Mouse (Mus musculus) urinary bladder, postnatal 36 days (tissue): ENCODE results near the gene Apopt1.
A peak's percentile ranks its signal among the peaks of the same experiment; 100 is the strongest.

Experiments
- DNase-seq, 2 experiments: peaks; one replicate each; pipeline ENCODE4 v3.0.0; 2022; ENCODE audit warnings: low spot score in 2 of 2, mixed read lengths in 1 of 2

The Apopt1 gene

GRCm38 (mm10) chr12:111770651-111771050 is 57.6 kb downstream of the Apopt1 start:
- DNase-seq = no peak

GRCm38 (mm10) chr12:111774156-111774555 is 61.1 kb downstream of the Apopt1 start:
- DNase-seq = no peak

- no peak for DNase-seq
Observed at GRCm38 (mm10) chr12:111774845-111775244, 61.8 kb downstream of the Apopt1 start.

- DNase-seq = no peak
Observed at GRCm38 (mm10) chr12:111777919-111778318, 64.9 kb downstream of the Apopt1 start.

- DNase-seq = no peak
Observed at GRCm38 (mm10) chr12:111779544-111779943, 66.5 kb downstream of the Apopt1 start.

- DNase-seq = no peak
Observed at GRCm38 (mm10) chr12:111785174-111785573, 72.1 kb downstream of the Apopt1 start.

- no peak for DNase-seq
Observed at GRCm38 (mm10) chr12:111787015-111787414, 74.0 kb downstream of the Apopt1 start.

- DNase-seq = no peak
Observed at GRCm38 (mm10) chr12:111790090-111790489, 77.0 kb downstream of the Apopt1 start.

GRCm38 (mm10) chr12:111790631-111791030 is 77.6 kb downstream of the Apopt1 start:
- DNase-seq = no peak

- DNase-seq = no peak
Observed at GRCm38 (mm10) chr12:111791474-111792104, 78.5 kb downstream of the Apopt1 start.

- peak in 1 of 2 experiments; percentile 55 for DNase-seq
Observed at GRCm38 (mm10) chr12:111794102-111794501, 81.0 kb downstream of the Apopt1 start.

GRCm38 (mm10) chr12:111794526-111795179 is 81.6 kb downstream of the Apopt1 start:
- DNase-seq = no peak

- DNase-seq = no peak
Observed at GRCm38 (mm10) chr12:111795180-111795895, 82.3 kb downstream of the Apopt1 start.

GRCm38 (mm10) chr12:111797251-111797650 is 84.2 kb downstream of the Apopt1 start:
- no peak for DNase-seq

GRCm38 (mm10) chr12:111798493-111798892 is 85.4 kb downstream of the Apopt1 start:
- no peak for DNase-seq

- no peak for DNase-seq
Observed at GRCm38 (mm10) chr12:111800459-111801183, 87.6 kb downstream of the Apopt1 start.

- no peak for DNase-seq
Observed at GRCm38 (mm10) chr12:111803538-111803937, 90.5 kb downstream of the Apopt1 start.
